Mouse (Mus musculus) adrenal gland, adult 2 months (tissue): ENCODE data around the gene Chit1. TPM values are rescaled to one million over a fixed set of nuclear protein-coding genes. Genes with fewer than 3 reads are reported as not detected.
A peak's percentile ranks its signal among the peaks of the same experiment; 100 is the strongest.

Experiments
- DNase-seq: peaks from one replicate; pipeline ENCODE4 v3.0.0; 2021
- polyA plus RNA-seq: library from polyadenylated mRNA; depleted of rRNA; stranded (reverse); fragments of >200 nt; gene quantifications from 2 replicates; pipeline ENCODE4 v1.2.3, GENCODE M21; 2012
- total RNA-seq, 2 experiments: library from RNA; stranded (reverse); gene quantifications; 2 replicates each; pipeline ENCODE4 v1.2.3; 2021

Chit1 gene
- total and polyA plus RNA-seq, 3 experiments: 0.07 TPM; not detected in 2

- peak; percentile 92 for DNase-seq
Measured at GRCm38 (mm10) chr1:134098726-134099515, 12.1 kb upstream of the Chit1 start.

DNA sequence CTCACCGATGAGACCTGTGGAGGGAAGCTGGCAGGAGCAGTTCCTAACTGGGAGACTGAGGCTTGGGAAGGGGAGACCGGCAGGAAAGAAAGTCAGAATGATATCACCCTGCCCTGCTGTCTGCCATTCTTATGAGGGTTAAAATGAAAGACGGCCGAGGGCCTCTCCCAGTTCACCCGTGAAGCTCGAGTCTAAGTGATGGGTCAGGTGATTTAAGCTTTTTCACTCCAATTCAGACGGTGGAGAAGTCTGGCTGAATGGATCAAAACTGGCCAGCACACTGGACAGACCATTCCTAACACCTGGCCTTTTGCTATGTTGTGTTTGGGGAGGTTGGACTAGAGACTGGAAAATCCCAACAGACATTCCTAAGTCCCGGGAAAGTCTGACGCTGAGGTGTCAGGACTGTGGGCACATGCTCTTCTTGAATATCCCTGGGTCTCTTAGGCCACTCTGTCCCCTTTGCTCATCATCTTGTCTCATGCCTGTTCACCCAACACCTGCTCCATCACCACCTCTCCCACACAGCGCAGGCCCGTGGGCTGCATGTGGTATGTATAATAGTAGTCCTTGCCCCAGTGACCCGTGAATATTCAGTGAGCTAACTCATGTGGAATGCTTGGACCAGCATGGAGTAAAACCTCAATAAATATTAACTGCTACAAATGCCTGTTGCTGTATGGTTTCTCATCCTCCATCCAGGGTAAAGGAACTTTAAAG, 11.4 kb upstream of the Chit1 start:
- DNase-seq: peak; percentile 23

DNA sequence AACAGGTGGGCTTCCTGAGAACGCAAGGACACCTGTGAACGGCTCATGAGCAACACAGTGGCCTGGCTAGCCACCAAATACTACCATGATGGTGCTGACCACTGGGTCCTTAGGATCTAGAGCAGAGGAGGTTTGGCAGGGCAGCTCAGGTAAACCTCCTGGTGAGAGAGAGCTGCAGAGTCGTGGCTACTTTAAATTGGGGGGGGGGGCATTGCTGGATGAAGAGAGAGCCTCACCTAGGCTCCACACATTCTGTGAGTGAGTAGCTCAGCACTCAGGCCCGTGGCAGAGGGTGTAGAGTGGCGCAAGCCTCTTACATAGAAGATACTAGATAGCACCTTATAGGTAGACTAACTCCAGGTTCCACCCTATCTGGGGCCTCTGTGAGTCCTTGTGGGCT, 10.6 kb upstream of the Chit1 start:
- DNase-seq: no peak

DNA sequence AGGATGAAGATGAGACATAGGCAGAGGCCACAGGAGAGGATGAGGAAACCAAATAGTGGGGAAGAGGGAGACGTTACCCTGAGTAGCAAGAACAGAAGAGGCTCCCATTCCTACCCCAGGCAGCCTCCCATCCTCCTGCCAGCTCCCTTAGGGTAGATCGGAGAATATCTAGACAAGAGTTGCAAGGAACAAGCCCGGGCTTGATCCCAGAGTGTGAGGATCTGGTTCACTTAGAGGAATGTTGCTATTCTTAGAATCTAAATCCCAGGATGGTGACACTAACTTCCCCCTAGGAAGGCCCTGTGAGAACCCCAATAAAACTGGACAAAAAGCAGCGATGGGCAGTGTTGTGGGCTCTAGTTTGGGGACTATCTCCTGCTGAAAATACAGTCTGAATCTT, 10.1 kb upstream of the Chit1 start:
- peak; percentile 1 for DNase-seq

GRCm38 (mm10) chr1:134101593-134101992, 9.4 kb upstream of the Chit1 start:
- peak; percentile 49 for DNase-seq

DNA sequence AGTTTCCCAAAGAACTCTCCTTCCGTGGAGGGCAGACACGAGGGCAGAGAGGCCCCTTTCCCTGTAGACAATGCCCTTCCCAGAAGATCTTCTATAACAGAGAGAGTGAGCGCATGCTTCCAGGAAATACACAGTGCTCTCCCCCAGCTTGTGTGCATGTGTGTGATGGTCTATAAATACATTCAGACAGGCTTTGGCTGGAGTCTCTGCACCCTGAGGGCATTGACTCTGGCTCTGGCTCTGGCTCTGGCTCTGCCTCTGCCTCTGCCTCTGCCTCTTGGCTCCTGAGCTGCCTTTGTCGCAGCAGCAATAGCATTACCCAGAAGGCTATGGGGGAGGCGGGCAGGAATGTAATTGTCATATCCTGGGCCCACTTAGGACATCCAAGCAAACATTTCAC, 7.2 kb upstream of the Chit1 start:
- peak; percentile 15 for DNase-seq

DNA sequence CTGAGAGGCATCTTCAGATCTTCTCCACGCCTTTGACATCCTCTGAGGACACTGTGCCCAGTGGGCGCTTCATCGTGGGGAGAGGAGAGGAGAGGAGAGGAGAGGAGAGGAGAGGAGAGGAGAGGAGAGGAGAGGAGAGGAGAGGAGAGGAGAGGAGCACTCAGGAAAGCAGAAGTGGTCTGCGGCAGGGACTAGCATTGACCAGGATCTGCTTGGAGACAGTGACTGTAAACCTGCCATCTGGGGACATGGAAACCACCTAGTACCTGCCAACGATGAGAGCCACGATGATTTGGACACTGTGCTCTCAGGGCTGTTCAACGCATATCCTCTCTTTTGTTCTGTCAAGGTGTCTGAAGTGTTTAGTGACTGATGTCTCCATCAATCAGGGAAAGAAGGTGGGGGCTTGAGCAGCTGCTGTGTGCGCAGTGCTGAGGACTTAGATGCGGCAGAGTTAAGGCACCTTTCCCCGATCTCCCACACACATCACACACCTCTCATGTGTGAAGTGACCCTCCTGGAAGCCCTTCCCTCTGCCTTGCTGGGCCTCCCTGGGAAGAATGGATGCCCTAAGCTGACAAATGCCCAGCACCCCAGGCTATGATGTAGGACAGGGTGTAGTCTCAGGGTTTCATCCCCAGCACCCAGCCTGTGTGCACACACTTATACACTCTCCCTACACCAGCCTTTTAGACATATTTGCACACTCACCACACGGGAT, 5.8 kb upstream of the Chit1 start:
- DNase-seq: peak; percentile 1

- peak; percentile 5 for DNase-seq
Measured at GRCm38 (mm10) chr1:134105764-134106430, 5.1 kb upstream of the Chit1 start.

DNA sequence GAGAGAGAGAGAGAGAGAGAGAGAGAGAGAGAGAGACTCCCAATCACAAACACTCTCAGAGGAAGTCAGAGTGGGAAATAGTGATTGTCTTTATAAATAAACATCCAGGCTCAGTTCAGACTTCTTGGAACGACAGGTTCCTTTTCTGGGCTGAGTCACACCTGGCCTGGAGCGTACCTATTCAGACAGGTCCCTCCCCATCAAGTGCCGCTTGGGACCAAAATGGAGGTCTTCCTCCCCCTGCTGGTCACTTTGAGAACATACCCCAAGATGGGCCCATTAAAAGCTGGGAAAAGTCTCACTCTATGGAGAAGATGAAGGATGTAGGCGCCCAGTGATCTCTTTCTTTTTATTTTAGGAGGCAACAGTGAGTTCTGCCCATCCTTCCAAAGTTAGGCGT, 4.3 kb upstream of the Chit1 start:
- peak; percentile 67 for DNase-seq

DNA sequence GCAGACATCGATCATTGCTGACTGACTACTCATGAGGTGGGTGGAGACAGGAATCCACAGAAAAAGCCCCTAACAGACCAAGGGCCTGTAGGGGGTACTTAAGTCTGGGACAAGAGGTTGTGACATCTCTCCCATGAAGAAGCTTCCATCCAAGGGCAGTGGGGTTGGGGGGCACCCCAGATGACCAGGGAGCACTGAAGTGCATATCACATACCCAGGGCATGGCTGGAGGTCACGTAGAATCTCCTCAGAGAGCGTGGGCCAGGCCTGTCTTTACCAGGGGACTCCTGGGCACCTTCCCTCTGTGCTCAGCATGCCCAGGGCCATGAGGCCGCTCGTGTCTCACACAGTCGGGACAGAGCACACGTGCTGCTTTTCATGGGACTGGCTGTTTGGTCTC, 3.3 kb upstream of the Chit1 start:
- DNase-seq: peak; percentile 1

DNA sequence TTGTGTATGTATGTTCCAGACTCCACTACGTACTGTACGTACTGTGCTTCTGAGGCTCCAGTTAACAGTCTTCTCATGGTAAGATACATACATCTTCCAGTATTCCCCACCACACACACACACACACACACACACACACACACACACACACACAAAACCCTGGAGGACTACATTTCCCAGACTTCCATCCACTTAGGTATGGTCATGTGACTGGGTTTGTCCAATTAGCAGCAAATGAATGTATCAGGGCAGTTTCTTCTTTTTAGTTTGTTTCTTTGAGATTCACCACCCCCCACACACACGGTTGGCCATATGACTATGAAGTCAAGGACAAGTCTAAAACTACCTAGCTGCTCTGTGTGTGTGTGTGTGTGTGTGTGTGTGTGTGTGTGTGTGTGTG, 1.0 kb upstream of the Chit1 start:
- DNase-seq: no peak

DNA sequence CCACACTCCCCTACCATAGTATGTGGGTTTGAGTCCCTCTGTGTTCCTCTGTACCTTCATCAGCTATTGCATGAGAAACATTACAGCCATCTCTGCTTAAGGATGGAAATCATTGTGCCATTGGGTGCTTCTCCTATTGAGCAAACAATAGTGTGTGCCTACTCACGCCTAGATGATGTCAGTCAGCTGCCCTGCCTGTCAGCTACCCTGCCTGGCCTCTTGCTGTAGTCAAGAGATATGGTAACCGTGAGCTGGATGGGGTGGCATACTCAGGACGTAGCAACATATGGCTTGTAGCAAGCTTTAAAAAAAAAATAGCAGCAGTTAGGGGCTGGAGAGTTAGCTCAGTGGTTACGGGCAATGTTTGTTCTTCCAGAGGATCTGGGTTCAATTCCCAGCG, 593 bp upstream of the Chit1 start:
- DNase-seq: peak; percentile 1

GRCm38 (mm10) chr1:134113560-134113959, 2.5 kb downstream of the Chit1 start:
- no peak for DNase-seq

GRCm38 (mm10) chr1:134114018-134114417, 3.0 kb downstream of the Chit1 start:
- DNase-seq: no peak

- DNase-seq: no peak
Measured at GRCm38 (mm10) chr1:134114730-134115129, 3.7 kb downstream of the Chit1 start.

DNA sequence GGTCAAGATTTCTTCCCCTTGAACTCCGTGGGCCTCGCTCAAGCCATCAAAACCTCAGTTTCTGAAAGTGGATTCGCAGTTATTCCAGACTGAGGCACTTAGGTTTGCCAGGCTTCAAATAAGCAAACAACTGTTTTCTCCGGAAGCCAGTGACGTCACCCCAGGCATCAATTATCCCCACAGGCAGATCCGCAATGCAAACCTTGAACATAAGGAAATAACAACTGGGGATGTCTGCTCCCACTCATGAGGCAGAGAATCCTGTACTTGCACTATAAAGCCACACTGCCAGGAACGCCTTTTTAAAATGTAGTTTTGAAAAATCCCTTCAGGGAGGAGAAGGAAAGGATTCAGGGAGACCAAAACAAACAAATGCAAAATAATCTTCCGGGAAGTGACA, 4.4 kb downstream of the Chit1 start:
- no peak for DNase-seq

DNA sequence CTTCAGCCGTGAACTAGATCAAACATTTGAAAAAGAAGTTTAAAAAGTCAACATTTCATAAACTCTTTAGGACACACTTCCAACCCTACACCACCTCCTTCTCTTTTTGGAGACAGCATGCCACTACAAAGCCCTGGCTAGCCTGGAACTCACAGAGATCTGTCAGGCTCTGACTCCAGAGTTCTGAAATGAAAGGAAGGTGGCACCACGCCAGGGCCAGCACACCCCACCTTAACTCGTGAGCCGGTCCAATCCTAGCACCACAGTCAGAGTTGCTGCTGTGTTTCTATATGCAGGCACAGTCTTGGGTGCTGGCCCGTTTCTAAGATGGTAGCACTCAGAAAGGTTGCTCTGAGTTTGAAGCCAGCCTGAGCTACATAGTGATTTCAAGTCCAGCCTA, 6.1 kb downstream of the Chit1 start:
- no peak for DNase-seq

- DNase-seq: peak; percentile 74
Measured at GRCm38 (mm10) chr1:134120179-134120578, 9.1 kb downstream of the Chit1 start.

GRCm38 (mm10) chr1:134122195-134122594, 11.2 kb downstream of the Chit1 start:
- DNase-seq: no peak

GRCm38 (mm10) chr1:134133316-134133715, 22.3 kb downstream of the Chit1 start:
- DNase-seq: no peak

DNA sequence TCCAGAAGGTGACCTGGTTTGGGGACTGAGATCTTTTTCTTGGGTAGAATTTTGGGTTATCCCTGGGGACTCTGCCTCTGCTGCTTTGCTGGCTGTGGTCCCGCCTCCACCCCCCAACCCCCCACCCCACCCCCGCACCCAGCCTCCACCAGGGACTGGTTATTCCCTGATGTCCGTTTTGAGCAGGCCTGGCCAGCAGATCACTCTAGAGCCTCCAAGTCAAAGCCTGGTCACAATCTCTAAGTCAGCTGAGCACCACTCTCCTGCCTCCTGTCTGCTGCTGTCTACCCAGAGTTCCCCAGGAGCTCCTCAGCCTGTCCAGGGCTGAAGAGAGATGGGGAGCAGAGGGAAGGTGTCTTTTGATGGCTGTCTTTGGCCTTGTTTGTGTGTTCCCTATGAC, 25.3 kb downstream of the Chit1 start:
- DNase-seq: no peak

- DNase-seq: no peak
Measured at GRCm38 (mm10) chr1:134138424-134138823, 27.4 kb downstream of the Chit1 start.
